Mouse (Mus musculus) kidney, adult 8-10 months (tissue): ENCODE results near the gene Ei24.

ENCODE experiments used
- DNase-seq, 2 experiments: peaks; one replicate each; pipeline ENCODE4 v3.0.0; 2022

The Ei24 gene

DNA sequence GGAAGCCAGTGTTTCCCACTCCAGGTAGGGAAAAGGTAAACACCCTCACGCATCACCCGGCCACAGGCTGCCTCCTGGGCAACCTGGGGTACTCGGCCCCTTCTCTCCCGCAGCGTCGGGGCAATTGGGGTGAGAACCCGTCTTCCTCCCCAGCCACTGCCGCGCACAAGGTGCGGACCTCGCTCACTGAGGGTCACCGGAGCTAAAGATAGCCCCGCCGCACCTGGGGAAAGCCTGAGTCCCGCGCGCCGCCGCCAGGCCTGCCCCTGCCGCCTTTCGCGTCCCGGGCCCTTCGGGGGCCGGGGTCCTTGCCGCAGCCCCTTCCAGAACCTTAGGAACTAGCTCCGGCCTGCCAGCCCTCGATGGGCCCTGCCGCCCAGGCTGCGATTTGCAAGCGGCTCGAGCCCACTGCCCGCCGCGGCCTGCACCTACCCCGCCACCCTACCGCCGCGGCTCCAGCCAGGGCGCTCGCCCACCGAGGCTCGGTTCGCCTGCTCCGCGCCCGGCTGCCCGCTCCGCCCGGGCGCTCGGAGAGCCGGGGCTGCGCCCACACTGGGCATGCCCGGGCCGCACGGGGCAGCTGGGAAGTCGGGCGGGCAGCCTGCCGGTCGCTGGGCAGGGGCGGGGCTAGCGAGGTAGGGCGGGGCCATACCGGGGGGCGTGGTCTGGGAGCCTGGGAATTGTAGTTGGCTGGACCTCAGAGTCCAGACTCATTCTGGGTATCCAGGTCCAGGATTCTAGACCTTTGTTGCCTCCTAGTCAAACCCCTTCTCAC, at the start of gene Ei24:
Gene Ei24, minus strand, starts transcription at position 613 of the 775 bp plus-strand sequence.
- DNase-seq = peak; percentile 94 to 97

DNA sequence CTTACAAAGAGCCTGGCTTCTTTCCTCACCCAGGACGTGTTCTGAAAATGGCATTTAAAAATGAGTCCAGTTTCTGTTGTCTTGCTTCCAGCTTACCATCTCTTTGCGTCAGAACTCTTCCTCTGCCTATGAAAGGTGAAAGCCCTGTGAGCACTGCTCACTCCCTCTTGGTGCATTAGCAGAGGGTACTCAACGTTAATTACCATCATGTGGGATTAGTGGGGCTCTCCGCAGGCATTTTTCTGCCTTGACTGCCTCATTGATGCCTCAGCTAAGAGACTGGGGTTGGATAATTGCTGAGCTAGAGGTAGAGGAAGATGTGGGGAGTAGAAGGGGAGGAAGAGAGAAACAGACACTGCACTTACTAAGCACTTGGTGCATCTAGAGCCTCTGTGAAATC, 49.2 kb upstream of the Ei24 start:
- no peak for DNase-seq

DNA sequence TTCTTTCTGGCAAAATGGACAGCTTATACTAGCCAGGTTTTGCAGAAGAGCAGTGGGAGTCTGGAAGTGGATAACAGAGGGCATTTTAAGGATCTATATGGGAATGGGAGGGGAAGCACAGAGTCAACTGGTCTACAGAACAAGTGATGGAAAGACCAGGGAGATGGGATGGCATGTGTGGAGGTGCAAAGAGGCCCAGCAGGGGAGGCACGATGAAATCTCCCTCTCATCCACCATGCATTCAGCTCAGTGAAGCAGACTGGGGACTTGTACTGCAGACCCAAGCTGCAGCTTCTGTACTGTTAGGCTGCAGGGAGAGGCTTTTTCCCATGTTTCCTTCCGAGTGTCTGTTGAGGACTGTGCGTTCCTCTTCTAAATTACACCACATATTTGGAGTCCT, 36.7 kb upstream of the Ei24 start:
- no peak for DNase-seq

DNA sequence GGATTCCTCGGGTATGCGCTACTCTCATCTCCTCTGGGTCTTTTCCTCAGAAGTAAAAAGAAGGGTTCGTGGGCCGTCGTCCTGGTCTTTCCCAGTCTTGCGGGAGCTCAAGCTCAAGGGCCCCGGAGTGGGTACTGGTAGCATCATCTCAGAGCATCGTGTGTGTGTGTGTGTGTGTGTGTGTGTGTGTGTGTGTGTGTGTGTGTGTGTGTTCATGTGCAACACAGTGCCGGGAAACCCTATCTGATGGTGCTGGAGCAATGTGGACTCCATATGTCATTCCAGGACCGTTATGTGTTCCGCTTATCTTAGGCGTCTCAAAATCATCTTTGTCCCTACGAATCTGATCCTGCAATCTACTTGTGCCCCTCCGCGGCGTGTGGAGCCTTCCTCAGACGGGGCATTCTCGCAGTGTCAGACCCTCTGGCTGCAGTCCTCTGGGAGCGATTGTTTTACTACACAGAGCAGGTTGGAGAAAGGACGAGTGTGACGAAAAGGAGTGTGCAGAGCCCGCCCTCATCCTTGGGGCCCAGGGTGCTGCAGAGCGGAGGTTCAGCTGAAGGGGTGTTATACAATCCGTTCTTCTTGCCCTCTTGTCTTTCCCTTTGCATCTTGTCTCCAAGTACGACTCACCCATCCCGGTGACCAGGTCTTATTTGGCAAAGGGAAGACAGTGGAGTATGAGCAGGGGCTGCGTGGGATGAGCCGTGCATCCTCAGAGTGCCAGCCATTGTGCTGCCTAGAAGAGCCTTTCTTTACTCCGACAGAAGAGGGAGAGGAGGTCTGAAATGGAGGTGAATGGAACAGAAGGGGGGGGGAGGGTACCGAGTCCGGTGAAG, 36.1 kb upstream of the Ei24 start:
- DNase-seq = no peak

DNA sequence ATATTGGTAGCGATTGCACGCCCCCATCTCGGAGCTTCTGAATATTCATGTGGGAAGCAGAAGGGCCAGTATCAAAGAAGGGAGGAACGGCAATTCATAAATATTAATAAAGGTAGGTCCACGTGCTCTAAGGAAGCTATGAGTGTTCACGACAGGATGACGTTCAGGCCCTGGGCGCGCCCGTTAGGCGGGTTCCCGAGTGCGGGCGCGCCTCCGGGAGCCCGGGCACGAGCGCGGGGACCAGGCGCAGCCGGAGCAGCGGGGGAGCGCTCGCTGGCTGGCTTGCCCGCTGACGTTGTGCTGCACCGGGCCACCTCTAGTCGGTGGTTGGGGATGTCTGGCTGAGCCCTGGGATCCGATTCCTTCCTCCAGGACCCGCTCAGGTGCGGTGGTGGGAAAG, 35.3 kb upstream of the Ei24 start:
- DNase-seq = peak; percentile 14 to 30

DNA sequence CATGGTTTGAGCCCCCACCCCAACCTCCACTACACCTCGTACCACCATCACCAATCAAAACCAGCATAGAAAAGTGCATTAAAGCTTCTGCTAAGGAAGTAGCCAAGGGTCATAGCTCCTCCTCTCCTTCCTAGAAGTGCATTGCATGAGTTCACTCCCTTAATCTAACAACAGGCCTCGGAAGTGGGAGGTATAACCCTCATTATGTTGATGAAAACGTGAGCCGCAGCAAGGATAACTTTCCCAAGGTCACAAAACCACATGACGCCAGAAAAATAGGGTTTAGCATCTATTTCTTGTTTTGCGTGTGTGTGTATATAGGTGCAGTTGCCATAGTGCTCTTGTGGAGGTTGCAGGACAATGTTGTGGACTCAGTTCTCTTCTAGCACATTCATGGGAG, 34.2 kb upstream of the Ei24 start:
- DNase-seq = no peak

DNA sequence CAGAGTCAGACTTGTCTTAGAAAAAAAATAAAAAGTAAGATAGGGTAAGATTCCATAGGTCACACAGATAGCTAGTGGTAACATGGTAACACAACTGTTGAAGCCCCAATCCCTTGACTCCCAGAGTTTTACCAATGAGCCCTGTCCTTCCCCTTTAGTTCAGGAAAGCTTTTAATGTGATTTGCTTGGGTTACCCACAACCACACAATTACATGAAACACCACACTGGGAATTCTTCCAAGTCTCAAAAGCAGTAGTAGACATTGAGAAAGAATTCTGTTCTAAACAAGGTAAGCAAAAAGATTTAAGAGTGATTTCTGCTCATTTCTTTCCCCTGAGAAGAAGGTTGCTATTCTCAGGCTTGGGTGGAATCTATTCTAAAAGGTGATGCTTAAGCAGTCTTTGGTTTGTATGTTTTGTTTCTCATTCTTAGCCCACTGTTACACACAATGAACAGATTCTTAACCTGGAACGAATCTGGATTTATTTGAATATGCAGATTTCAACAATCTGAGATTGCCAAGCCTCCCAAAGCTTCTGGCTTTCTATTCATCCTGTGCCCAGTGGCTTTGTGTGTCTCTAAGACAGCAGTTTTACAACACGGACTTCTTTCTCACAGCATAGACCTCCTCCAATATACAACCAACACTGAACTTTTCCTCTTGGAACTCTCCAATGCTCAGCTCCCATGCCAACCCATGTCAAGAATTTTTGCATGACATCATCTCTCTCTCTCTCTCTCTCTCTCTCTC, 29.6 kb upstream of the Ei24 start:
- no peak for DNase-seq

DNA sequence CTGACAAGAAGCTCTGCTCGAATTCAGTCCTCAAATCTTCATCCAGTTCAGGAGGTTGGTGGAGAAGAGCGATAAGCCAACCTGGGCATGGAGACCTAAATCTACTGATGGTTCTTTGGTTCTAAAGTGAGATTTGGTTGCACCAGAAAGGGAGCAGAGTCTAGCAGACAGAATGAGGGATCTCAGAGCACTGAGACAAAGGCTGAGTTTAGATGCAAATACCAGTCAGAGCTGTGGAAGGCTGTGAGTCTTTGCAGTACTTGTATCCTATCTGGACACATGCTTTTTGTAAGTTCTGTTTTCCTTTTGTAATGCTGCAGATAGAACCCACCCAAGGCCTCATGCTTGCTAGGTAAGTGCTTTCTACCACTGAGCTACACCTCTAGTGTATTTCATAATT, 24.8 kb upstream of the Ei24 start:
- DNase-seq = no peak

DNA sequence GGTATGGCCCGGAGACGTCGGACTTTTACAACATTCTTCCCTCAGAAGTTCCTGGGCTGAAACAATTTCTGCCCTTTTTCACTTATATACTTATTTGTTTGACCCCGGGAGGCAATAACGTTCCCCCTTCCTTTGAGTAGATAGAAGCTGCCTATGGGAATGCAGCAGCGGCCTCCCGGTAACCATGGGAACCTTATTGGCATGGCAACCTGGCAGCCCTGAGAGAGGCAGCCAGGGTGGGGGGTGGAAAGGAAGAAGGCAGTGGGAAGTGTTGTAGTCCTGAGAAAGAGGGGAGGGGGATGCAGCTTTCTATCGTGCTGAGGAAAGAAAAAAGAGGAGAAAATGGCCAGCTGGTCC, 24.4 kb upstream of the Ei24 start, which contains the start of gene Fez1:
Gene Fez1, plus strand, starts transcription at position 221 of the 357 bp plus-strand sequence.
- DNase-seq = no peak

DNA sequence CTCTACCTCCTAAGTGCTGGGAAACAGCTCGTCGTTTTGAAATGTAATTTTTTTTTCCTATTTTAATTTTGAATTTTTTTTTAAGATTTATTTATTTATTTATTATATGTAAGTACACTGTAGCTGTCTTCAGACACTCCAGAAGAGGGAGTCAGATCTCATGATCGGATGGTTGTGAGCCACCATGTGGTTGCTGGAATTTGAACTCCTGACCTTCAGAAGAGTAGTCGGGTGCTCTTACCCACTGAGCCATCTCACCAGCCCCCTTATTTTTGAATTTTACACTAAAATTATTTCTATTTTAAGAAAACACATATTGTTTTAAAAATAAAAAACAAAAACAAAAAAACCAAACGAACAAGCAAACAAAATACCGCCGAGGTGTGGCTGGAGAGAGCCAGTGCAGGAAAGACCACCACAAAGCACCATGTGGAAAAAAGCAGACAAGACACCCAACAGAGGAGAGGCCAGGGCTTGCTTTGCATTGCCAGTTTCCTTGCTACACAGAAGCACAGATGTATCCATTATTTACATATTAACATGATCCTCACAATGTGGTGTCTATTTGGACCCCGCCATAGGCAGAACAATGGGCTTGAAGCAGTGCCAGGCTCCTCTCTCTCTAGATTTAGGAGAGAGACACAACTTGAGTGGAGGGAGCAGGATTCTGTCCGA, 23.9 kb upstream of the Ei24 start:
- no peak for DNase-seq

DNA sequence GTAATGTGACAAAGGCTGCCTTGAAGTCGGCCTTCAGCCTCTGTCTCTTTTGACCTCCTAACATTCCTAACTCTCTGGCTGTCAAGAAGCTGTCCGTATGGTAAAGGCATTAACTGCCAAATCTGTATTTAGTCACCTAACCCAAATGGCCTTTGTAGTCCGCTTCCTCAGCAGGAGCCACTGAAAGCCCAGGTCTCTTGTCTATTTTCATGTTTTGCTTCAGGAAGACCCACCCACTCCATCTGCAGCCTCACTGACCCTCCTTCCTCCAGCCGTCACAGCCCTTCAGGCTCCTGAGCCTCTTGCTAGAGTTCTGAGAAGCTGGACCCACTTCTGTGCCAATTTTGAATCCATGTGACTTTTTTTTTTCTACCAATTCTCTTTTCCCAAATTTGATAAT, 21.7 kb upstream of the Ei24 start:
- DNase-seq = no peak

DNA sequence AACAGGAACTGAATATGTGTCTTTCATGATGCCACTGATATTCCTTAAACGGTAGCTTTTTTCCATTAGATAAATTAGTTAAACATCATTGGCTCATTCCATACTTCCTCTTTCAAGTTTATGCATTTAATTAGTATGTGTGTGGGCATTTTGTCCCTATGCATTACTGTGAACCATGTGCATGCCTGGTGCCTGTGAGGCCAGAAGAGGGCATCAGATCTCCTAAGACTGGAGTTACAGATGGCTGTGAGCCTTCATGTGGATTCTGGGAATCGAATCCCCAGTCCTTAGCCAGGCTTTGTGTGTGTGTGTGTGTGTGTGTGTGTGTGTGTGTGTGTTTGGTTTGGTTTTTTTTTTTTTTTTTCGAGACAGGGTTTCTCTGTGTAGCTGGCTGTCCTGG, 17.3 kb upstream of the Ei24 start:
- DNase-seq = no peak

DNA sequence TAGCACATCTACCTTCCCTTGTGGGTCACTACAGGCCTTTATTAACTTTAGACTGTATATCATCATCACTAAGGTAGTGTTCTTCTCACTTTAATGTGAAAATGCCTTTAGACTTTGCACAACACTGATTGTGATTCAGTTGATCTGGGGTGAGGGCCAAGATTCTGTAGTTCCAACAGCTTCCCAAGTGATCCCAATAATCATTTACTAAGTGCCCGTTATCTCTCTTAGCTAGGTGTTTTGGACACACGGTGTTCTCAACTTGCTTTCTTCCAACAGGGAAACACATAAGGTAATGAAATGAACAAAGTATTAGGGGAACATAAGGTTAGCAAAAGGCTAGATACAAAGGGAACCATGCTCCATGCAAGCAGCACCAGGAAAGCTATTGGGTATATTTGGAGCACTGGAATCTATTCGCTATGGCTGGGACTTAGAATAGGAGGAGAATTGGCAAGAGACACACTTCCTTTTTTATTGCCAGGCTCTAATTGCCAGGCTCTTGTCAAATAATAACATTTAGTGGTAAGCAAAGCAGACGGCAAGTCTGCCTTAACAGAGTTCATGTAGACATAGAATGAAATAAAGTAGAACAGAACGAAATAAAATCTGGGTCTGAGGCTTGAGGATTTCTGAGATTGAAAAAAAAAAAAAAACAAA, 11.1 kb upstream of the Ei24 start:
- no peak for DNase-seq

DNA sequence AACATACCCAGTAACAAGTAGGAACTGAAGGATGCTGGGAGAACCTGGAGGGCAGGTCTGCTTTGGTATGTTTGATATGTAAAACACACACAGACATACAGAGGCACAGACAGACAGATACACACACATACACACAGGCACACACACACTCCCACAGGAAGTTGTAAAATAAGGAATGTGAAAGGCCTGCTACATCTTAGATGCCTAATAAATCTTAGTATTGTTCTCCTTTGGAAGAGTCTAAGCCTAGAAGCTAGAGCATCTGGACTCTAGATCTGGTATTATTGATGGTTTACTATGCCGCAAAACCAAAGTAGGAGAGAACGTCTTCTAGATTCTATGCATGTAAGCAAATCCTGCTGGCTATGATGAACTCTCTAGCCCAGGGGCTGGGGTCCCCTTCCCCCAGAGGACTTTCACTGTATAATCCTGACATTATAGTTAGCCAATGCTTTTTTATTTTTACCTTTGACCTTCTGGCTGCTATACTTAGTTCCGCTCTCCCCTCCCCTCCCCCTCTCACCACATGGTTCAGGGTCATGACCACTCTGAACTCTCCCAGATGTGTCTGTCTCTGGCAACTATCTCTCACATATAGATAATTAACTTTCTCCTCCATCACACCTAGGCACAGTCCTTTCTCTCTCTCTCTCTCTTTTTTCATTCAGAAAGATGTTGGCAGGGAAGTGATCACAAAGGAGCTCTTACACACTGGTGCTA, 8.2 kb upstream of the Ei24 start:
- DNase-seq = no peak

DNA sequence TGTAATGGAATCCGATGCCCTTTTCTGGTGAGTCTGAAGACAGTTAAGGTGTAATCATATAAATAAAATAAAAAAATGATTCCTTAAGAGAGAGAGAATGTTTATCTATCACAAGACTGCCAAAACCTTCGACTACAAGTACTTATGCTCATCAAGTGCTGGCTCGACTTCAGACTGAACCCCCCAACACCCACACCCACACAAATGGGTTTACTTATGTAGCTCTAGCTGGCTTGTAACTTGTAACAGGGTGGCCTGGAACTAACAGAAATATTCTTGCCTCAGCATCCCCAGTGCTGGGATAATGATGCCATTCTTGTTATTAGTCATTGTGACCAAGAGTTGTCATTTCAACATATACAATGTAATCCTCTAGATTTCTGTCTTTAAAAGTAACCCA, 6.7 kb upstream of the Ei24 start:
- DNase-seq = no peak

DNA sequence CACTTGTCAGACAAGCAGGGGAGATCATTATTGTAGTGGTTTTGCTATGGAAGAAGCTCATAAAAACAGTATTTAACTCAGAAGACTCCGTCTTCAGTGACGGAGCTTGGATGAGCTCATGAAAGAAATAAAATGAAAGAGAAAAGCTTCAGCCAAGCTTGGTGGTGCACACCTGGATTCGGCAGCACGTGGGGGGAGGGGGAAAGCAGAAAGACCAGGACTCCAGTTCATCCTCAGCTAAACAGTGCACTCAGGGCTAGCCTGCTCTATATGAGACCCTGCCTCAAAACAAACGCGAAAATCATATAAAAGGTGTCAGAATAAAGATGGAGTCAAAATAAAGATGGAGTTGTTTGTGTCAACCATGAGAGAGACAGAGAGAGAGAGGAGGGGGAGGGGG, 6.2 kb upstream of the Ei24 start:
- DNase-seq = no peak

DNA sequence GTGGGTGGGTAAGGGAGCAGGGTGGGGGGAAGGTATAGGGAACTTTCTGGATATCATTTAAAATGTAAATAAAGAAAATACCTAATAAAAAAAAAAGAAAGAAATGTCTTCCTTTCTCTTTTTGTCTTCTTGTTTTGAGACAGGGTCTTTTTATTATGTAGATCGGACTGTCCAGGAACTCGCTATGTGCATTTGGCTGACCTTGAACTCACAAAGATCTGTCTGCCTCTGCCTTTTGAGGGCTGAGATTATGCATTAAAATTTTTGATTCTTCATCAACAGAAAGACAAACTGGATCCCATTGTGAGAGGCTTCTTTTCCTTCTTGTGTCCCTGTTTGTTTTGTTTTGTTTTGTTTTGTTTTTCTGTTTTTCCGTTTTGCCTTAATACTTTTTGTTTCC, 5.8 kb upstream of the Ei24 start:
- DNase-seq = no peak

DNA sequence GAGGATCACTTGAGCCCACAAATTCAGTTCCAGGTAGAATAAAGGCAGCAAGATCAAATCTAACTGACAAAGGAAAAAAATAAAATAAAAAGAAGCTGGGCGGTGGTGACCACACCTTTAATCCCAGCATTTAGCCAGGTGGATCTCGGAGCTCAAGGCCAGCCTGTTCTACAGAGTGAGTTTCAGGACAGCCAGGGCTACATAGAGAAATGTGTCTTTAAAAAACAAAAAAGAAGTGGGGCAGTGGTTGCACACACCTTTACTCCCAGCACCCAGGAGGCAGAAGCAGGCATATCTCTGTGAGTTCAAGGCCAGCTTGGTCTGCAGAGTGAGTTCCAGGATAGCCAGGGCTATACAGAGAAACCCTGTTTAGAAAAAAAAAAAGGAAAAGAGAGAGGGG, 4.8 kb upstream of the Ei24 start:
- no peak for DNase-seq

DNA sequence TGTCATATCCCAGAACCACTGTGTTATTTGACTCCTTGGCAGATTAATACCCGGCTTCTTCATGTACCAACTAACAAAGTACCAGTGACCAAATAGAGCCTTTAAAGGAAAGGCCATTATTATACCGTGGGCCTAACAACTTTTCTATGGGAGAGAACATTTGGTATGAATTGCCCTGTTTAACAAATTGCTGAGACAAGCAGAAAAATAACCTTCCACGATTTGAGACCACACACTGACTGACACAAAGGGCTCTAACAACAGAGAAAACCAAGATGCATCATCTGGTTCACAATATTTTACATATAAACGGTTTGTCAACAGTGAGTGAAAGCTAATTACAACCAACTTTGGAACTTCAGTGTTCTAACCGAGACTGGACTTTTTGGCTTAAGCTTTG, 969 bp downstream of the Ei24 start:
- no peak for DNase-seq

DNA sequence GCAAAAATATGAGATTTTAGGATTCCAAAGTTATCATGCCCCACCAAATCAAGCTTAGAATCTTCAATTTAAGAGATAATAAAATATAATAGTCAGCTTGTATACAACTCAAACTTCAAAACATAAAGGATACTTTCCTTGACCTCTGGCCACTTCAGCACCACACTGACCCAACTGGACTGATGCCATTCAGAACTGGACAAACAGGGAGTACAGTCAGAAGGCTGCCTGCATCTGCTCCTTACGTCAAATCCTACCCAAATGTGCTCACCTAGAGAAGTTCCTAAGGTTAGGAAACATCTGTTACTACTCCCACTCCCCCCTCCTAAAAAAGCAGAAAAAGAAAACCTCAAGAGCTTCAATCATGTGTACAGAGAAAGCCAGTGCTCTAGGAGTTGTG, 1.6 kb downstream of the Ei24 start:
- DNase-seq = no peak

DNA sequence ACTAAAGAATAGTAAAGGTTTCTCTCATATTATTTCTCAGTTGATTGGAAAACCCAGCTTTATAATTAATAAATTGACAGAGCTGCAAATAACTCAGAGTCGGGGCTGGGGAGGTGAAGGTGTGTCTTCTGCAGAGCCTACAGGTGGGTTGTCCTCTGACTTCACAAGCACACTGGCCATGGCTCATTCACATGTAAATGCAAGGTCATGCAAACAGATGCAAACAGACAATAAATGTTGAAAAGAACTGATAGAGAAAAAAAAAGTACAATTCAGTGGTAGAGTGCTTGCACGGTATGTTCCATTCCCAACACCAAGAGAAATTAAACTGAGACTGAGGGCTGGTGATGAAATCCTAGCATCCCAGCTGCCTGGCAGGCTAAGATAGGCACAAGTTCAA, 2.7 kb downstream of the Ei24 start:
- DNase-seq = no peak

DNA sequence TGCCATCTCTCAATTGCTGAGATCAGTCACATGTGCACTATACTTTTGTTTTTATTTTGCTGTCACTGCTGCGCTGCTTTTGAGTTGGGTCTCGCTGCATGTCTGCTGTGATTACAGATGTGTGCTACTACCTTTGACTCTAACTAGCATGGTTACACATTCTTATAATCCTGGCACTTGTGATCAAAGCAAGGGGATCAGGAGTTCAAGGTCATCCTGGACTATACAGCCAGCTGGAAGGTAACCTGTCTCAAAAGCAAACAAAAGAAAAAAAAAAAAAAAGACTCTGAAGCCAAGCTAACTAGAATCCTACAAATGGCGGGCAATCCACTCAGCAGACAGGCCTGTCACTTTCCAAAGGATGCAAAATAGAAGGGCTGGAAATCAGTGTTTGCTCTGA, 5.0 kb downstream of the Ei24 start:
- DNase-seq = no peak
